Mouse (Mus musculus) limb, embryonic 12.5 days (tissue): ENCODE results near the gene Qsox2. TPM values are rescaled to one million over a fixed set of nuclear protein-coding genes. Genes with fewer than 3 reads are reported as not detected.

Source experiments
- ATAC-seq: fragments of 200-750 bp; cut with Nextera tagmentation; 2 replicates; pipeline ENCODE4 v1.8.0; 2017; ENCODE audit warnings: low read depth, moderate TSS enrichment; ENCODE audit not compliant: insufficient number of reproducible peaks, insufficient read depth, low FRiP score, low TSS enrichment
- H3K27ac ChIP-seq: fragments of 300-500 bp; sonication (generic); 2 replicates; pipeline ENCODE4 v1.5.1; 2016; ENCODE audit warnings: mild to moderate bottlenecking, moderate library complexity
- H3K27me3 ChIP-seq: fragments of 300-500 bp; sonication (generic); 2 replicates; pipeline ENCODE4 v1.6.1; 2016; ENCODE audit warnings: mild to moderate bottlenecking, moderate library complexity
- H3K36me3 ChIP-seq: fragments of 300-500 bp; sonication (generic); 2 replicates; pipeline ENCODE4 v1.6.1; 2016; ENCODE audit warnings: mild to moderate bottlenecking, moderate library complexity
- H3K4me1 ChIP-seq: fragments of 300-500 bp; sonication (generic); replicated peaks from 2 replicates; pipeline ENCODE4 v1.6.1; 2016
- H3K4me2 ChIP-seq: fragments of 300-500 bp; sonication (generic); 2 replicates; pipeline ENCODE4 v1.6.1; 2016; ENCODE audit warnings: mild to moderate bottlenecking, moderate library complexity
- H3K4me3 ChIP-seq: fragments of 300-500 bp; sonication (generic); replicated peaks from 2 replicates; pipeline ENCODE4 v1.5.1; 2016; ENCODE audit warnings: mild to moderate bottlenecking
- H3K9ac ChIP-seq: fragments of 300-500 bp; sonication (generic); replicated peaks from 2 replicates; pipeline ENCODE4 v1.6.1; 2016; ENCODE audit warnings: mild to moderate bottlenecking, moderate library complexity
- H3K9me3 ChIP-seq: fragments of 300-500 bp; sonication (generic); 2 replicates; pipeline ENCODE4 v1.6.1; 2016; ENCODE audit warnings: mild to moderate bottlenecking, moderate library complexity
- WGBS: fragments of 180-500 bp; shearing (Covaris S2); methylation state at CpG from one replicate; pipeline ENCODE4 v1.1.7; 2016; 5-methylcytosine and 5-hydroxymethylcytosine counted together
- polyA plus RNA-seq: library from polyadenylated mRNA; unstranded; fragments of >200 nt; fragmentation: Nextera tagmentation; extraction: Ambion mirVana; gene quantifications from 2 replicates; pipeline ENCODE4 v1.2.1, GENCODE M21; 2016

Qsox2 gene
- polyA plus RNA-seq, 1 experiment from 2014 or later, result 16.1 TPM

- Histone ChIP-seq H3K9me3 (no peaks in the 10 kb centered on the region), H3K36me3 (peaks cover 49% of the 10 kb centered on the region), H3K9ac (no peak overlapping the region), H3K4me3 (no peak overlapping the region), H3K27ac (0 out of 2 replicates have a peak overlapping the region, but pooled peaks have one; percentile 4), H3K4me1 (no peaks in the 10 kb centered on the region), H3K27me3 (no peaks in the 10 kb centered on the region), H3K4me2 (no peak overlapping the region)
- 83% methylated on average over 4 of the region's 4 CpGs for WGBS
- ATAC-seq, result no peak
These were observed 12.1 kb downstream of the Qsox2 start for GRCm38 (mm10) chr2:26225242-26225641.

GRCm38 (mm10) chr2:26223961-26224360 is 13.4 kb downstream of the Qsox2 start:
- H3K4me2 ChIP-seq, result no peak overlapping the region
- no peak for ATAC-seq
- 83% methylated on average over 3 of the region's 3 CpGs for WGBS
- H3K9me3 ChIP-seq, result no peaks in the 10 kb centered on the region
- no peak overlapping the region for H3K9ac ChIP-seq
- no peak overlapping the region for H3K27ac ChIP-seq
- peaks cover 62% of the 10 kb centered on the region for H3K36me3 ChIP-seq
- H3K4me1 ChIP-seq, result no peaks in the 10 kb centered on the region
- H3K4me3 ChIP-seq, result no peak overlapping the region
- H3K27me3 ChIP-seq, result no peaks in the 10 kb centered on the region

GRCm38 (mm10) chr2:26214526-26214925 is 22.8 kb downstream of the Qsox2 start:
- peaks cover 69% of the 10 kb centered on the region for H3K36me3 ChIP-seq
- 70% methylated on average over 3 of the region's 3 CpGs for WGBS

GRCm38 (mm10) chr2:26209566-26209965 is 27.8 kb downstream of the Qsox2 start:
- Histone ChIP-seq H3K27ac (no peak overlapping the region), H3K27me3 (peaks cover 40% of the 10 kb centered on the region), H3K4me3 (no peak overlapping the region), H3K4me2 (no peak overlapping the region), H3K4me1 (peaks cover 17% of the 10 kb centered on the region), H3K9me3 (no peaks in the 10 kb centered on the region), H3K36me3 (peaks cover 43% of the 10 kb centered on the region), H3K9ac (no peak overlapping the region)
- 80% methylated on average over 3 of the region's 3 CpGs for WGBS
- ATAC-seq, result no peak

More at GRCm38 (mm10) chr2:26214526-26214925, 22.8 kb downstream of the Qsox2 start:
- Histone ChIP-seq H3K27me3 (no peaks in the 10 kb centered on the region), H3K9me3 (no peaks in the 10 kb centered on the region), H3K4me2 (no peak overlapping the region), H3K27ac (no peak overlapping the region), H3K9ac (no peak overlapping the region), H3K4me1 (no peaks in the 10 kb centered on the region), H3K4me3 (no peak overlapping the region)
- no peak for ATAC-seq

- Histone ChIP-seq H3K27me3 (peaks cover 53% of the 10 kb centered on the region), H3K4me3 (no peak within 1 kb of the TSS), H3K36me3 (peaks cover 35% of the 10 kb centered on the region), H3K9me3 (no peaks in the 10 kb centered on the region), H3K4me2 (no peak within 1 kb of the TSS), H3K27ac (no peak within 1 kb of the TSS), H3K9ac (no peak within 1 kb of the TSS), H3K4me1 (peaks cover 17% of the 10 kb centered on the region)
- ATAC-seq, result peak; percentile 81
- 5% methylated on average over 19 of the region's 19 CpGs for WGBS
These were observed 29.1 kb downstream of the Qsox2 start, which contains the start of gene Lhx3 for GRCm38 (mm10) chr2:26208126-26208789. TSS of gene Lhx3 (minus strand) at chr2:26208289.

- peaks cover 60% of the 10 kb centered on the region for H3K27me3 ChIP-seq
- H3K9ac ChIP-seq, result no peak overlapping the region
- no peak overlapping the region for H3K27ac ChIP-seq
- peaks cover 32% of the 10 kb centered on the region for H3K36me3 ChIP-seq
- WGBS, result 12% methylated on average over 9 of the region's 9 CpGs
- no peak overlapping the region for H3K4me2 ChIP-seq
- H3K4me3 ChIP-seq, result no peak overlapping the region
- no peak for ATAC-seq
- H3K4me1 ChIP-seq, result peaks cover 19% of the 10 kb centered on the region
- no peaks in the 10 kb centered on the region for H3K9me3 ChIP-seq
These were observed 29.8 kb downstream of the Qsox2 start for GRCm38 (mm10) chr2:26207559-26207958.

- no peak overlapping the region for H3K4me3 ChIP-seq
- no peak overlapping the region for H3K4me2 ChIP-seq
- H3K4me1 ChIP-seq, result peaks cover 25% of the 10 kb centered on the region
- H3K9me3 ChIP-seq, result no peaks in the 10 kb centered on the region
- H3K36me3 ChIP-seq, result peaks cover 14% of the 10 kb centered on the region
- no peak for ATAC-seq
- 10% methylated on average over 10 of the region's 10 CpGs for WGBS
- H3K27me3 ChIP-seq, result peaks cover 78% of the 10 kb centered on the region
- H3K9ac ChIP-seq, result no peak overlapping the region
- no peak overlapping the region for H3K27ac ChIP-seq
These were observed 31.6 kb downstream of the Qsox2 start for GRCm38 (mm10) chr2:26205761-26206160.

GRCm38 (mm10) chr2:26205126-26205525 is 32.2 kb downstream of the Qsox2 start:
- Histone ChIP-seq H3K4me1 (peaks cover 25% of the 10 kb centered on the region), H3K27me3 (peaks cover 85% of the 10 kb centered on the region), H3K27ac (no peak overlapping the region), H3K9ac (no peak overlapping the region), H3K36me3 (peaks cover 7% of the 10 kb centered on the region), H3K4me3 (no peak overlapping the region), H3K4me2 (no peak overlapping the region), H3K9me3 (no peaks in the 10 kb centered on the region)
- no peak for ATAC-seq
- 1% methylated on average over 16 of the region's 16 CpGs for WGBS

GRCm38 (mm10) chr2:26202849-26203475 is 34.4 kb downstream of the Qsox2 start:
- Histone ChIP-seq H3K4me2 (no peak overlapping the region), H3K36me3 (no peaks in the 10 kb centered on the region), H3K4me3 (no peak overlapping the region), H3K9me3 (no peaks in the 10 kb centered on the region), H3K4me1 (peaks cover 33% of the 10 kb centered on the region), H3K9ac (no peak overlapping the region), H3K27me3 (peaks cover 100% of the 10 kb centered on the region), H3K27ac (no peak overlapping the region)
- ATAC-seq, result no peak
- under 1% methylated on average over 36 of the region's 36 CpGs for WGBS

GRCm38 (mm10) chr2:26201926-26202848 is 35.1 kb downstream of the Qsox2 start:
- WGBS, result 1% methylated on average over 77 of the region's 77 CpGs
- peak overlapping the region; percentile 21; the same call in 1 of the 2 replicates for H3K4me2 ChIP-seq
- peaks cover 100% of the 10 kb centered on the region for H3K27me3 ChIP-seq
- peaks cover 31% of the 10 kb centered on the region for H3K4me1 ChIP-seq
- no peaks in the 10 kb centered on the region for H3K9me3 ChIP-seq
- H3K27ac ChIP-seq, result no peak overlapping the region
- ATAC-seq, result no peak
- H3K36me3 ChIP-seq, result no peaks in the 10 kb centered on the region
- H3K4me3 ChIP-seq, result peak overlapping the region; percentile 17
- no peak overlapping the region for H3K9ac ChIP-seq

GRCm38 (mm10) chr2:26198488-26198887 is 38.8 kb downstream of the Qsox2 start:
- H3K4me3 ChIP-seq, result peak overlapping the region; percentile 21
- H3K36me3 ChIP-seq, result no peaks in the 10 kb centered on the region
- H3K4me1 ChIP-seq, result peaks cover 32% of the 10 kb centered on the region
- under 1% methylated on average over 10 of the region's 10 CpGs for WGBS
- H3K4me2 ChIP-seq, result peak overlapping the region; percentile 43
- H3K9me3 ChIP-seq, result no peaks in the 10 kb centered on the region
- H3K9ac ChIP-seq, result no peak overlapping the region
- peak; percentile 50; the same call in 1 of the 2 replicates for ATAC-seq
- H3K27ac ChIP-seq, result no peak overlapping the region
- H3K27me3 ChIP-seq, result peaks cover 100% of the 10 kb centered on the region
